Mouse (Mus musculus) G1E (cell line): Measurements from ENCODE around the gene Apoa4.

ENCODE experiments used
- CTCF ChIP-seq: IDR thresholded peaks from 2 replicates; pipeline ENCODE4 v1.5.1; 2012; ENCODE audit warnings: low read depth, low read length, inconsistent platforms, mixed read lengths
- GATA1 ChIP-seq: IDR thresholded peaks from 2 replicates; pipeline ENCODE4 v1.6.1; 2012; ENCODE audit warnings: borderline replicate concordance, low read length, inconsistent platforms, mixed read lengths
- GATA2 ChIP-seq: IDR thresholded peaks from 2 replicates; pipeline ENCODE4 v1.6.1; 2012; ENCODE audit warnings: low read depth, low read length, inconsistent platforms, borderline replicate concordance
- POLR2AphosphoS5 ChIP-seq: IDR thresholded peaks from 2 replicates; pipeline ENCODE4 v1.6.1; 2012; ENCODE audit warnings: low read depth, low read length, inconsistent platforms; ENCODE audit not compliant: insufficient replicate concordance
- TAL1 ChIP-seq: conservative IDR thresholded peaks from 2 replicates; pipeline ENCODE4 v1.6.1; 2012; ENCODE audit warnings: low read depth, low read length, inconsistent platforms, mixed read lengths

GRCm38 (mm10) chr9:46235196-46235595, 5.3 kb upstream of the Apoa4 start:
- TF ChIP-seq TAL1 (no peak), CTCF (no peak), GATA1 (no peak), GATA2 (no peak), POLR2AphosphoS5 (no peak)
